Mouse (Mus musculus) skeletal muscle tissue, postnatal 0 days (tissue): ENCODE data around the gene AU018091. TPM values are rescaled to one million over a fixed set of nuclear protein-coding genes. Genes with fewer than 3 reads are reported as not detected.

ENCODE experiments used
- microRNA counts: library from miRNA; unstranded; fragments of <30 nt; microRNA quantifications from one replicate; lab custom pipeline; 2015
- microRNA-seq, 2 experiments: library from miRNA; unstranded; fragments of <30 nt; microRNA quantifications; one replicate each; pipeline ENCODE4; 2016
- polyA plus RNA-seq: library from polyadenylated mRNA; unstranded; fragments of >200 nt; fragmentation: Nextera tagmentation; extraction: Ambion mirVana; gene quantifications from 2 replicates; pipeline ENCODE4 v1.2.1, GENCODE M21; 2015

AU018091 gene
- 0.33 TPM in 1 of 2 replicates, not detected in the other for polyA plus RNA-seq

GRCm38 (mm10) chr7:3168925-3169324 is at the start of gene AU018091:
Gene AU018091, minus strand, starts transcription at chr7:3169203.

MicroRNAs encoded within 50 kb of the gene (microRNA counts, 519-probe panel; counts per million panel counts)
- microRNA mmu-miR-290-3p (lab: Ali Mortazavi, UCI), result 296 counts per million, percentile 58 among the panel's probes with 10 or more counts
- 296 counts per million, percentile 58 among the panel's probes with 10 or more counts for microRNA mmu-miR-290-5p (lab: Ali Mortazavi, UCI)
- 1,860 counts per million, percentile 64 among the panel's probes with 10 or more counts for microRNA mmu-miR-291a-3p (lab: Ali Mortazavi, UCI)
- 296 counts per million, percentile 58 among the panel's probes with 10 or more counts for microRNA mmu-miR-291a-5p (lab: Ali Mortazavi, UCI)
- 296 counts per million, percentile 58 among the panel's probes with 10 or more counts for microRNA mmu-miR-292-5p (lab: Ali Mortazavi, UCI)

Small RNA genes lying within 50 kb of the gene (microRNA-seq; reads per million reads assigned to microRNA genes)
- gene Mir290a (0 reads per million in 2 experiments), gene Mir290b (0 reads per million in 2 experiments), gene Mir291a (0.21 to 0.41 reads per million in 2 experiments), gene Mir292 (0 reads per million in 2 experiments), gene Mir292b (0 reads per million in 2 experiments)

Other genes with a start within 250 kb of the AU018091 start
- gene Nlrp12, start 80.5 kb upstream of the AU018091 start, polyA plus RNA-seq, result 0.04 and 0.05 TPM in 2 replicates
- gene Myadm, start 119.9 kb upstream of the AU018091 start, polyA plus RNA-seq, result 124 and 140 TPM in 2 replicates
- gene Prkcg, start 120.0 kb upstream of the AU018091 start, polyA plus RNA-seq, result 0.22 and 0.99 TPM in 2 replicates
- gene Cacng7, start 163.8 kb upstream of the AU018091 start, polyA plus RNA-seq, result 0.50 and 0.56 TPM in 2 replicates
- gene Cacng8, start 221.5 kb upstream of the AU018091 start, polyA plus RNA-seq, result 0.27 TPM in 1 of 2 replicates, not detected in the other